Mouse (Mus musculus): ENCODE results near the gene Trmt5. TPM values are rescaled to one million over a fixed set of nuclear protein-coding genes. Genes with fewer than 3 reads are reported as not detected.

Gene Trmt5
- polyA plus RNA-seq, 1 experiment from 2014 or later: 21.0 TPM

DNA sequence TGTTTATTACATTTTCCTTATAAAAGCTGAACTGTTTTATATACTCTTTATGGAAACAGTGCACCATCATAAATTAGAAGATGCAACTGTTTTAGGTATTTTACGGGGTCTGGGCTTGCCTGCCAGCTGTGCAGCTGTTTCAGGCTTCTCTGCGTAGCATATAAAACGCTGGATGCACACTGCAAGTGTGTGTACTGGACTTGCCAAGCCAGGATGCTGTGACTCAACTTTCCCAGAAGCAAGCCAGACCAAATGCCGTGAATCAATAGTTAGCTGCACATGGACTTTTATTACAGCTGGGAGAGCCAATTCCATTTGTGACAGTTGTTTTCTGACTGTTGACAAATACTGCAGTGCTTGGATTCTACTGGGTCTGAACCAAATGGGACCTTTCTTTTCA lies 16.6 kb downstream of the Trmt5 start:
- no peak overlapping the region for H3K27ac ChIP-seq (ENCODE audit: low read depth)
- no peak for ATAC-seq (ENCODE audit: insufficient read depth)

DNA sequence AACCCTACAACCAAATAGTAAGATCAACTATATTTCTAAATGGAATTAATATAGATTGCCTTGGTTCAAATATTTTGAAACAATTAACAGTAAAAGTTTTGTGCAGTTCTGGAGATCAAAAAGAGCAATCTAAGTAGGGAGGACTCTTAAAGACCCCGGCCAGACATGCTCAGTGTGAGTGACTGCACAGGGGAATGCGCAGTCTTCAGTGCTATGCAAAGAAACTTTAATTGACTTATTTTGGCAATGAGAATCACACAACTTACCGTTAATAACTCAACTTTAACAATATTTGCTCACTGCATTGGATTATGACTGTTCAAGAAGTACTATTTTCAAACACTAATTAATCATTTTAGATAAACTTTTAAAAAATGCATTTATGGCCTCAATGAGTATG lies 17.0 kb downstream of the Trmt5 start:
- 84% methylated on average over 3 of the region's 3 CpGs for WGBS
- peaks cover 7% of the 10 kb centered on the region; the same call in 1 of the 2 replicates for H3K36me3 ChIP-seq (ENCODE audit: insufficient read depth)
- no peaks in the 10 kb centered on the region for H3K4me1 ChIP-seq (ENCODE audit: insufficient read depth)
- H3K4me2 ChIP-seq: no peak overlapping the region
- DNase-seq (no peak), ATAC-seq (ENCODE audit: insufficient read depth) (no peak)
- no peak for TF ChIP-seq CTCF (IDR thresholded peaks at IDR 0.05; ENCODE audit: low read depth)
- no peak overlapping the region for H3K9ac ChIP-seq
- H3K27ac ChIP-seq (ENCODE audit: low read depth): no peak overlapping the region
- no peaks in the 10 kb centered on the region for H3K9me3 ChIP-seq (ENCODE audit: low read depth, low read length)
- no peak overlapping the region for H3K4me3 ChIP-seq (ENCODE audit: low read depth, low read length)
- H3K27me3 ChIP-seq (ENCODE audit: insufficient read depth, low read length): no peaks in the 10 kb centered on the region

More for the DNA sequence above, 16.6 kb downstream of the Trmt5 start:
- Histone ChIP-seq H3K9me3 (ENCODE audit: low read depth, low read length) (no peaks in the 10 kb centered on the region), H3K4me3 (ENCODE audit: low read depth, low read length) (no peak overlapping the region), H3K9ac (no peak overlapping the region), H3K4me1 (ENCODE audit: insufficient read depth) (no peaks in the 10 kb centered on the region), H3K27me3 (ENCODE audit: insufficient read depth, low read length) (no peaks in the 10 kb centered on the region), H3K36me3 (ENCODE audit: insufficient read depth) (peaks cover 11% of the 10 kb centered on the region; the same call in 1 of the 2 replicates), H3K4me2 (no peak overlapping the region)
- WGBS: 71% methylated on average over 4 of the region's 4 CpGs
- no peak for DNase-seq
- TF ChIP-seq CTCF (IDR thresholded peaks at IDR 0.05; ENCODE audit: low read depth): no peak

DNA sequence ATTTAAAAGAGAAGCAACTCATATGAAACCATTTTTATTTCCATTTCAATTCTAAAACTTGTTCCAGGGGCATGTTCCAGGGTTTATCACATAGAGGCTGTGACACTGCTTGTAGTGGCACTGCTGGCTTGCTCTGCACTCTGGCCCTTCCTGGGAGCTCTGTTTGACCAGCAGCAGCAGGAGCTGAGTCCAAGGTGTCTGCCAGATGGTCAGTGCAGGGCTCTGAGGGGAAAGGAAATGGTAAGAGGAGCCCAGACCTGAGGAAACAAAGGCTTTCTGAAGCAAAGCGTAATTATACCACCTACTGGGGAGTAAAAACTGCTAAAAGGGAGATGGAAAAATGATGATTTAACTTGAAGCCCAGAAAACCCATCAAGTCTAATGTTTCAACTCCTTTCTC lies 18.0 kb downstream of the Trmt5 start:
- no peak for TF ChIP-seq CTCF (IDR thresholded peaks at IDR 0.05; ENCODE audit: low read depth)
- H3K4me1 ChIP-seq (ENCODE audit: insufficient read depth): no peaks in the 10 kb centered on the region
- WGBS: 86% methylated on average over 1 of the region's 1 CpGs
- no peak overlapping the region for H3K27ac ChIP-seq (ENCODE audit: low read depth)
- no peaks in the 10 kb centered on the region for H3K27me3 ChIP-seq (ENCODE audit: insufficient read depth, low read length)
- H3K36me3 ChIP-seq (ENCODE audit: insufficient read depth): peaks cover 7% of the 10 kb centered on the region; the same call in 1 of the 2 replicates
- no peak for DNase-seq
- H3K9ac ChIP-seq: no peak overlapping the region
- no peak overlapping the region for H3K4me3 ChIP-seq (ENCODE audit: low read depth, low read length)
- no peak for ATAC-seq (ENCODE audit: insufficient read depth)
- no peak overlapping the region for H3K4me2 ChIP-seq
- no peaks in the 10 kb centered on the region for H3K9me3 ChIP-seq (ENCODE audit: low read depth, low read length)

DNA sequence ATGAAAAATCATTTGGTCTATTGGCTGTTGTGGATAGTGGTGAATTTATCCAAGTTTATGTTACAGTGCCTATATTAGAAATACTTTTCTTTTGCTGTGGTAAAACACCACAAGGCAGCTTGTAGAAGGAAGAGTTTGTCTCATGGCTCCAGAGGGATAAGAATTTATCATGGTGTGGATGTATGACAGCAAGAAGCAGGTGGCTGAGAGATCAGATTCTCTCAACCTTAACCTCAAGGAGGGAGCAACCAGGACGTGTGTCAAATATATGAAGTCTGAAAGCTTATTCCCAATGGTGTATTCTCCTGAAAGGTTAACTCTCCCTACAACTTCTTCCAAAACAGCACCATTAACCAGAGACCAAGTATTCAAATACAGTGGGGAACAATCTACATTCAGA lies 19.9 kb downstream of the Trmt5 start:
- TF ChIP-seq CTCF (IDR thresholded peaks at IDR 0.05; ENCODE audit: low read depth): no peak
- Histone ChIP-seq H3K4me1 (ENCODE audit: insufficient read depth) (no peaks in the 10 kb centered on the region), H3K27me3 (ENCODE audit: insufficient read depth, low read length) (no peaks in the 10 kb centered on the region), H3K4me3 (ENCODE audit: low read depth, low read length) (no peak overlapping the region), H3K9me3 (ENCODE audit: low read depth, low read length) (no peaks in the 10 kb centered on the region), H3K9ac (no peak overlapping the region), H3K27ac (ENCODE audit: low read depth) (no peak overlapping the region), H3K36me3 (ENCODE audit: insufficient read depth) (no peaks in the 10 kb centered on the region), H3K4me2 (no peak overlapping the region)
- WGBS: 81% methylated on average over 1 of the region's 1 CpGs
- DNase-seq: no peak
- no peak for ATAC-seq (ENCODE audit: insufficient read depth)

DNA sequence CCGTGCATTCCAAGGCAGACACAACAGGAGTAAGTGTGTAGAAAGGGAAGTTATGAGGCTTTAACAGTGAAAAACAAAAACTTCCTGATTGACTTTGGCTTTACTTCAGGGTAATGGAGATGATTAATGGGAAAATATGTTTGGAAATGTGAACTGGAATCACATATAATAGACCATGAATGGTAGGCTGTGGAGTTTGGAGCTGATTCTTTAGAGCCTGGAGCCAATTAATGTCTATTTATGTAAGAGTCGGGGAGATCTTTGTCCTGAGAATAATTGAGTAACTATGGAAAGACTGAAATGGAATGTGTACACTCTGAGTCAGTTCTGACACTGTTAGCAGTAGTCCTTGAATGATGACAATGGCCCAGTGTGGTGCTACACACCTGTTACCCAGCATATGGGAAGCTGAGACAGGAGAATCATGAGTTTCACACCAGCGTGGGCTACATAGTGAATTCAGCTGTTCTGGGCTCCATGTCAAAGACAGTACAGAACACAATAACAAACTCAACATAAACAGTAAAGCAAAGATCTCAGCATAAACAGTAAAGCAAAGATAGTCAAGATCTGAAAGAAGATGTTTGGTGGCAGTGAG lies 21.0 kb downstream of the Trmt5 start:
- no peaks in the 10 kb centered on the region for H3K36me3 ChIP-seq (ENCODE audit: insufficient read depth)
- ATAC-seq (ENCODE audit: insufficient read depth) (no peak), DNase-seq (no peak)
- no peaks in the 10 kb centered on the region for H3K27me3 ChIP-seq (ENCODE audit: insufficient read depth, low read length)
- H3K9me3 ChIP-seq (ENCODE audit: low read depth, low read length): no peaks in the 10 kb centered on the region
- H3K27ac ChIP-seq (ENCODE audit: low read depth): no peak overlapping the region
- no peak for TF ChIP-seq CTCF (IDR thresholded peaks at IDR 0.05; ENCODE audit: low read depth)
- 58% methylated on average over 3 of the region's 3 CpGs for whole genome bisulfite sequencing
- H3K4me3 ChIP-seq (ENCODE audit: low read depth, low read length): no peak overlapping the region
- H3K9ac ChIP-seq: no peak overlapping the region
- no peak overlapping the region for H3K4me2 ChIP-seq
- no peaks in the 10 kb centered on the region for H3K4me1 ChIP-seq (ENCODE audit: insufficient read depth)

DNA sequence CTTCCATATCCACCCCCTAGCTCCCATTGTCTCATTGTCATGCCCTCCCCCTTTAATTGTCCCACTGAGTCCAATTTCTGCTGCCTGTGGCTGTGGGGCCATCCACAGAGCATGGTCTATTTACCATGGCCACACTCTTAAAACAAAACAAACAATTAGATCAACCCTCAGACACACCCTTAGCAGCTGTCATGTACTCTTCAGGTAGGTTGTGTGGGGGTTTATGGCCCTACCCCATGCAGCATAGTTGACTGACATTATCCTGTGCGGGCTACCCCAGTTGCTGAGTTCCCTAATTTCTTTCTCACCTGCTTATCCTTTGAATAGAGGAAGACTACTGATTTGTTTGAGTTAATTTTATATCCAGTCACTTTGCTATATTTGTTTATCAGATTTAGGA lies 26.2 kb downstream of the Trmt5 start:
- Histone ChIP-seq H3K27me3 (ENCODE audit: insufficient read depth, low read length) (no peaks in the 10 kb centered on the region), H3K4me3 (ENCODE audit: low read depth, low read length) (no peak overlapping the region), H3K4me2 (no peak overlapping the region), H3K9me3 (ENCODE audit: low read depth, low read length) (no peaks in the 10 kb centered on the region), H3K36me3 (ENCODE audit: insufficient read depth) (no peaks in the 10 kb centered on the region), H3K9ac (no peak overlapping the region), H3K4me1 (ENCODE audit: insufficient read depth) (no peaks in the 10 kb centered on the region), H3K27ac (ENCODE audit: low read depth) (no peak overlapping the region)
- TF ChIP-seq CTCF (IDR thresholded peaks at IDR 0.05; ENCODE audit: low read depth): no peak
- DNase-seq: no peak
- WGBS: 91% methylated on average over 1 of the region's 1 CpGs
- ATAC-seq (ENCODE audit: insufficient read depth): no peak

DNA sequence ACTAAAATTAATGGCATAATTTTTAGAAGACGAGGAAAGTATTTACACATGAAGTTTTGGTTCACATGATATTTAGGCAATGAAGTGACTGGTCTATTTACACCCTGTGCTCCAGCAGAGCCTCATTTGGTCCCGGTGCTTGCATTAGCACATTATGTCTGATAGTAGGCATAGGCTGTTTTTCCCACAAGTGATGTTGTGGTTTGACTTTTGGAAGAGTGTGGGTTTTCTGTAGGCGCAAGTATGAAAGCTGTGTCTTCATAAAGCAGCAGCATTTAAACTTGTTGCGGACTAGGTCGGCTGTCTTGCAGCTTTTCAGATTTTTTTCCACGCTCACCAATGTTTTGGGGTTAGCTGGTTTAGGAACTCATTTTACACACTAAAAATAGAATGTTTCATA lies 27.2 kb downstream of the Trmt5 start:
- 91% methylated on average over 6 of the region's 6 CpGs for WGBS
- Histone ChIP-seq H3K9ac (no peak overlapping the region), H3K4me2 (no peak overlapping the region), H3K27ac (ENCODE audit: low read depth) (no peak overlapping the region), H3K9me3 (ENCODE audit: low read depth, low read length) (no peaks in the 10 kb centered on the region), H3K4me1 (ENCODE audit: insufficient read depth) (no peaks in the 10 kb centered on the region), H3K4me3 (ENCODE audit: low read depth, low read length) (no peak overlapping the region), H3K27me3 (ENCODE audit: insufficient read depth, low read length) (no peaks in the 10 kb centered on the region), H3K36me3 (ENCODE audit: insufficient read depth) (no peaks in the 10 kb centered on the region)
- no peak for ATAC-seq (ENCODE audit: insufficient read depth)
- no peak for DNase-seq
- no peak for TF ChIP-seq CTCF (IDR thresholded peaks at IDR 0.05; ENCODE audit: low read depth)

DNA sequence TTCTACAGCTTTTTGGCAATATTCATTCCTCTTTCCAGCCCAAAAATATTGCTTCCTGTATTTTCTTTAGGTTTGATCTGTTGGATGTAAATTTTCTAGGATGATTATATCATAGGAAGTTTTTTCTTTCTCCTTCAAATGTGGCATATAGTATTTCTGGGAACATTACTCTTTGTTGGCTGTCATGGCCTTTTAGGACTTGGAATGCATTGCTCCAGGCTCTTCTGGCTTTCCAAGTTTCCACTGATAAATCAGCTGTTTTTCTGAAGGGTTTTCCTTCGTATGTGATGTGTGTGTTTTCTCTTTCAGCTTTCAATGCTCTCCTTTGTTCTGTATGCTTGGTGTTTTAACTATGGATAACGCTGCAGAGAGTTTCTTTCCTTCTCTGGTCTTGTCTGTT lies 31.5 kb downstream of the Trmt5 start:
- Histone ChIP-seq H3K9ac (no peak overlapping the region), H3K27ac (ENCODE audit: low read depth) (no peak overlapping the region), H3K9me3 (ENCODE audit: low read depth, low read length) (no peaks in the 10 kb centered on the region), H3K4me3 (ENCODE audit: low read depth, low read length) (no peak overlapping the region), H3K4me1 (ENCODE audit: insufficient read depth) (no peaks in the 10 kb centered on the region), H3K4me2 (no peak overlapping the region), H3K27me3 (ENCODE audit: insufficient read depth, low read length) (no peaks in the 10 kb centered on the region), H3K36me3 (ENCODE audit: insufficient read depth) (no peaks in the 10 kb centered on the region)
- ATAC-seq (ENCODE audit: insufficient read depth) (no peak), DNase-seq (no peak)
- WGBS: 64% methylated on average over 2 of the region's 2 CpGs
- no peak for TF ChIP-seq CTCF (IDR thresholded peaks at IDR 0.05; ENCODE audit: low read depth)
